Mouse (Mus musculus): ENCODE results near the gene Zdhhc17.

The Zdhhc17 gene

GRCm38 (mm10) chr10:110921890-110922289, 88.0 kb downstream of the Zdhhc17 start:
- DNase-seq (ENCODE audit: low read depth, low spot score), result no peak

- DNase-seq (ENCODE audit: low read depth, low spot score), result peak; percentile 68
Measured at GRCm38 (mm10) chr10:110920368-110920950, 89.5 kb downstream of the Zdhhc17 start.

- DNase-seq (ENCODE audit: low read depth, low spot score), result peak; percentile 95
Measured at GRCm38 (mm10) chr10:110919531-110920343, 90.2 kb downstream of the Zdhhc17 start, which contains the start of gene Csrp2. Gene Csrp2 (plus strand): TSS chr10:110919789.

GRCm38 (mm10) chr10:110918414-110919391, 91.2 kb downstream of the Zdhhc17 start:
- peak; percentile 34 for DNase-seq (ENCODE audit: low read depth, low spot score)

- no peak for DNase-seq (ENCODE audit: low read depth, low spot score)
Measured at GRCm38 (mm10) chr10:110917521-110917920, 92.4 kb downstream of the Zdhhc17 start.

- no peak for DNase-seq (ENCODE audit: low read depth, low spot score)
Measured at GRCm38 (mm10) chr10:110916666-110917344, 93.1 kb downstream of the Zdhhc17 start.

- DNase-seq (ENCODE audit: low read depth, low spot score), result peak; percentile 45
Measured at GRCm38 (mm10) chr10:110903862-110904261, 106.1 kb downstream of the Zdhhc17 start.

- DNase-seq (ENCODE audit: low read depth, low spot score), result no peak
Measured at GRCm38 (mm10) chr10:110899744-110900501, 110.0 kb downstream of the Zdhhc17 start.

Data from ES-CJ7 (cell line).